Mouse (Mus musculus): ENCODE measurements around the gene Tlr12.

Tlr12 gene

GRCm38 (mm10) chr4:128618963-128619362, 544 bp upstream of the Tlr12 start:
- no peak for DNase-seq (ENCODE audit: low read depth)

- DNase-seq (ENCODE audit: low read depth): peak; percentile 98
Measured at GRCm38 (mm10) chr4:128617363-128618120, 877 bp downstream of the Tlr12 start.

- DNase-seq (ENCODE audit: low read depth): peak; percentile 53
Measured at GRCm38 (mm10) chr4:128615761-128616160, 2.7 kb downstream of the Tlr12 start.

GRCm38 (mm10) chr4:128613326-128613725, 5.1 kb downstream of the Tlr12 start:
- peak; percentile 83 for DNase-seq (ENCODE audit: low read depth)

GRCm38 (mm10) chr4:128611726-128612125, 6.7 kb downstream of the Tlr12 start:
- peak; percentile 34 for DNase-seq (ENCODE audit: low read depth)

GRCm38 (mm10) chr4:128610706-128611105, 7.7 kb downstream of the Tlr12 start:
- DNase-seq (ENCODE audit: low read depth): no peak

GRCm38 (mm10) chr4:128609925-128610402, 8.5 kb downstream of the Tlr12 start, which contains the start of gene Zscan20:
TSS of gene Zscan20 (minus strand) at chr4:128610098.
- DNase-seq (ENCODE audit: low read depth): peak; percentile 98

- DNase-seq (ENCODE audit: low read depth): no peak
Measured at GRCm38 (mm10) chr4:128609276-128609924, 9.0 kb downstream of the Tlr12 start.

GRCm38 (mm10) chr4:128607661-128608060, 10.8 kb downstream of the Tlr12 start:
- DNase-seq (ENCODE audit: low read depth): no peak

GRCm38 (mm10) chr4:128606586-128606985, 11.8 kb downstream of the Tlr12 start:
- DNase-seq (ENCODE audit: low read depth): no peak

- DNase-seq (ENCODE audit: low read depth): no peak
Measured at GRCm38 (mm10) chr4:128597801-128598560, 20.4 kb downstream of the Tlr12 start.

- DNase-seq (ENCODE audit: low read depth): peak; percentile 78
Measured at GRCm38 (mm10) chr4:128594062-128594461, 24.4 kb downstream of the Tlr12 start.

- no peak for DNase-seq (ENCODE audit: low read depth)
Measured at GRCm38 (mm10) chr4:128593286-128593685, 25.1 kb downstream of the Tlr12 start.

GRCm38 (mm10) chr4:128579182-128579581, 39.2 kb downstream of the Tlr12 start:
- DNase-seq (ENCODE audit: low read depth): peak; percentile 53

- DNase-seq (ENCODE audit: low read depth): no peak
Measured at GRCm38 (mm10) chr4:128575811-128576210, 42.6 kb downstream of the Tlr12 start.

Measured in 416B (cell line).